Mouse (Mus musculus) midbrain, embryonic 12.5 days (tissue): ENCODE results near the gene Gm18596. TPM values are rescaled to one million over a fixed set of nuclear protein-coding genes. Genes with fewer than 3 reads are reported as not detected.

Experiments
- ATAC-seq: fragments of 200-750 bp; cut with Nextera tagmentation; 2 replicates; pipeline ENCODE4 v1.8.0; 2017; ENCODE audit warnings: low read depth, moderate TSS enrichment, moderate library complexity; ENCODE audit not compliant: low FRiP score
- H3K27ac ChIP-seq: fragments of 300-500 bp; sonication (generic); replicated peaks from 2 replicates; pipeline ENCODE4 v1.5.1; 2016; ENCODE audit warnings: mild to moderate bottlenecking
- H3K27me3 ChIP-seq: fragments of 300-500 bp; sonication (generic); 2 replicates; pipeline ENCODE4 v1.6.1; 2016; ENCODE audit warnings: mild to moderate bottlenecking
- H3K36me3 ChIP-seq: fragments of 300-500 bp; sonication (generic); 2 replicates; pipeline ENCODE4 v1.6.1; 2016
- H3K4me1 ChIP-seq: fragments of 300-500 bp; sonication (generic); 2 replicates; pipeline ENCODE4 v1.6.1; 2016
- H3K4me2 ChIP-seq: fragments of 300-500 bp; sonication (generic); replicated peaks from 2 replicates; pipeline ENCODE4 v1.6.1; 2016; ENCODE audit warnings: mild to moderate bottlenecking, moderate library complexity
- H3K4me3 ChIP-seq: fragments of 300-500 bp; sonication (generic); 2 replicates; pipeline ENCODE4 v1.5.1; 2016; ENCODE audit warnings: mild to moderate bottlenecking
- H3K9ac ChIP-seq: fragments of 300-500 bp; sonication (generic); replicated peaks from 2 replicates; pipeline ENCODE4 v1.6.1; 2016; ENCODE audit warnings: mild to moderate bottlenecking, moderate library complexity
- H3K9me3 ChIP-seq: fragments of 300-500 bp; sonication (generic); 2 replicates; pipeline ENCODE4 v1.6.1; 2016; ENCODE audit warnings: mild to moderate bottlenecking
- WGBS: fragments of 180-500 bp; shearing (Covaris S2); methylation state at CpG from one replicate; pipeline ENCODE4 v1.1.7; 2016; 5-methylcytosine and 5-hydroxymethylcytosine counted together
- polyA plus RNA-seq: library from polyadenylated mRNA; unstranded; fragments of >200 nt; fragmentation: Nextera tagmentation; extraction: Ambion mirVana; gene quantifications from 2 replicates; pipeline ENCODE4 v1.2.1, GENCODE M21; 2016

The Gm18596 gene
- polyA plus RNA-seq, 1 experiment from 2014 or later = not detected

- no peak within 1 kb of the TSS for H3K4me3 ChIP-seq
- no peaks in the 10 kb centered on the region for H3K36me3 ChIP-seq
- ATAC-seq = no peak
- H3K27ac ChIP-seq = no peak within 1 kb of the TSS
- WGBS = 85% methylated on average over 1 of the region's 1 CpGs
- H3K9ac ChIP-seq = no peak within 1 kb of the TSS
- H3K4me1 ChIP-seq = no peaks in the 10 kb centered on the region
- no peaks in the 10 kb centered on the region for H3K27me3 ChIP-seq
- peaks cover 7% of the 10 kb centered on the region; the same call in 1 of the 2 replicates for H3K9me3 ChIP-seq
- no peak within 1 kb of the TSS for H3K4me2 ChIP-seq
These were observed 36.1 kb downstream of the Gm18596 start, which contains the start of gene Gm10272 for GRCm38 (mm10) chr10:77706326-77706725. Gene Gm10272 (plus strand): TSS chr10:77706626.

- no peaks in the 10 kb centered on the region for H3K9me3 ChIP-seq
- 37% methylated on average over 4 of the region's 4 CpGs for WGBS
- ATAC-seq = no peak
These were observed 45.3 kb downstream of the Gm18596 start, which contains the start of gene Gm9508 for GRCm38 (mm10) chr10:77697133-77697532. Gene Gm9508 (minus strand): TSS chr10:77697233.

More at GRCm38 (mm10) chr10:77697133-77697532, 45.3 kb downstream of the Gm18596 start, which contains the start of gene Gm9508:
- Histone ChIP-seq H3K4me1 (no peaks in the 10 kb centered on the region), H3K27ac (no peak within 1 kb of the TSS), H3K4me3 (no peak within 1 kb of the TSS), H3K9ac (no peak within 1 kb of the TSS), H3K4me2 (no peak within 1 kb of the TSS), H3K36me3 (no peaks in the 10 kb centered on the region), H3K27me3 (no peaks in the 10 kb centered on the region)

Other genes with a start within 250 kb of the Gm18596 start
- 46.4 and 46.5 TPM in 2 replicates for gene Fam207a, start 226.9 kb downstream of the Gm18596 start, polyA plus RNA-seq
- 0.81 and 0.98 TPM in 2 replicates for gene Itgb2, start 212.4 kb downstream of the Gm18596 start, polyA plus RNA-seq
- 62.4 and 69.4 TPM in 2 replicates for gene Pttg1ip, start 160.9 kb downstream of the Gm18596 start, polyA plus RNA-seq
- gene Sumo3, start 136.5 kb downstream of the Gm18596 start, polyA plus RNA-seq = 304 and 325 TPM in 2 replicates
- gene Gm49325, start 136.4 kb downstream of the Gm18596 start, polyA plus RNA-seq = 7.7 and 19.3 TPM in 2 replicates
- 83.6 and 84.2 TPM in 2 replicates for gene Ube2g2, start 120.4 kb downstream of the Gm18596 start, polyA plus RNA-seq
- gene Tspear, start 56.1 kb downstream of the Gm18596 start, polyA plus RNA-seq = 1.2 and 1.4 TPM in 2 replicates
- not detected in 2 replicates for gene Gm19402, start 51.9 kb downstream of the Gm18596 start, polyA plus RNA-seq
- not detected in 2 replicates for gene Gm9508, start 45.4 kb downstream of the Gm18596 start, polyA plus RNA-seq
- gene Gm10272, start 36.0 kb downstream of the Gm18596 start, polyA plus RNA-seq = not detected in 2 replicates
- gene Gm10024, start 31.2 kb downstream of the Gm18596 start, polyA plus RNA-seq = not detected in 2 replicates
- not detected in 2 replicates for gene Gm10142, start 26.8 kb downstream of the Gm18596 start, polyA plus RNA-seq
- not detected in 2 replicates for gene Krtap12-1, start 22.0 kb downstream of the Gm18596 start, polyA plus RNA-seq
- gene Gm10100, start 16.2 kb downstream of the Gm18596 start, polyA plus RNA-seq = not detected in 2 replicates
- gene Gm9736, start 8.7 kb upstream of the Gm18596 start, polyA plus RNA-seq = not detected in 2 replicates
- gene Gm3233, start 17.0 kb upstream of the Gm18596 start, polyA plus RNA-seq = not detected in 2 replicates
- gene Gm3238, start 28.7 kb upstream of the Gm18596 start, polyA plus RNA-seq = not detected in 2 replicates
- not detected in 2 replicates for gene Gm7138, start 34.3 kb upstream of the Gm18596 start, polyA plus RNA-seq
- not detected in 2 replicates for gene Gm3250, start 39.9 kb upstream of the Gm18596 start, polyA plus RNA-seq
- gene Gm7137, start 45.6 kb upstream of the Gm18596 start, polyA plus RNA-seq = not detected in 2 replicates
- not detected in 2 replicates for gene Gm9639, start 52.4 kb upstream of the Gm18596 start, polyA plus RNA-seq
- gene Gm19668, start 56.5 kb upstream of the Gm18596 start, polyA plus RNA-seq = not detected in 2 replicates
- gene Gm9507, start 69.2 kb upstream of the Gm18596 start, polyA plus RNA-seq = not detected in 2 replicates
- gene Gm2696, start 72.0 kb upstream of the Gm18596 start, polyA plus RNA-seq = not detected in 2 replicates
- gene Krtap10-4, start 84.5 kb upstream of the Gm18596 start, polyA plus RNA-seq = not detected in 2 replicates
- gene Krtap10-10, start 93.3 kb upstream of the Gm18596 start, polyA plus RNA-seq = not detected in 2 replicates
- gene Gm36176, start 104.2 kb upstream of the Gm18596 start, polyA plus RNA-seq = not detected in 2 replicates
- gene Gm10318, start 110.2 kb upstream of the Gm18596 start, polyA plus RNA-seq = not detected in 2 replicates
- not detected in 2 replicates for gene Gm3285, start 119.3 kb upstream of the Gm18596 start, polyA plus RNA-seq
- gene Lrrc3, start 159.9 kb upstream of the Gm18596 start, polyA plus RNA-seq = 5.3 and 5.6 TPM in 2 replicates
- 1.2 and 1.5 TPM in 2 replicates for gene Trpm2, start 227.9 kb upstream of the Gm18596 start, polyA plus RNA-seq
- gene 1810043G02Rik, start 235.9 kb upstream of the Gm18596 start, polyA plus RNA-seq = 32.0 and 32.9 TPM in 2 replicates